Mouse (Mus musculus) heart, adult 2 months (tissue): ENCODE measurements around the gene Adgrf3.

Source experiments
- CTCF ChIP-seq: fragments of 200-600 bp; IDR thresholded peaks from 2 replicates; pipeline ENCODE4 v1.8.1; 2022; ENCODE audit warnings: antibody characterized with exemption, mild to moderate bottlenecking, moderate library complexity
- EP300 ChIP-seq: fragments of 200-500 bp; IDR thresholded peaks from 2 replicates; pipeline ENCODE4 v1.6.1; 2011; ENCODE audit warnings: low read depth, low read length, control low read depth; ENCODE audit not compliant: insufficient read depth
- POLR2A ChIP-seq: fragments of 200-500 bp; IDR thresholded peaks from 2 replicates; pipeline ENCODE4 v1.6.1; 2011; ENCODE audit warnings: mild to moderate bottlenecking, low read depth, low read length, control low read depth; ENCODE audit not compliant: insufficient read depth

DNA sequence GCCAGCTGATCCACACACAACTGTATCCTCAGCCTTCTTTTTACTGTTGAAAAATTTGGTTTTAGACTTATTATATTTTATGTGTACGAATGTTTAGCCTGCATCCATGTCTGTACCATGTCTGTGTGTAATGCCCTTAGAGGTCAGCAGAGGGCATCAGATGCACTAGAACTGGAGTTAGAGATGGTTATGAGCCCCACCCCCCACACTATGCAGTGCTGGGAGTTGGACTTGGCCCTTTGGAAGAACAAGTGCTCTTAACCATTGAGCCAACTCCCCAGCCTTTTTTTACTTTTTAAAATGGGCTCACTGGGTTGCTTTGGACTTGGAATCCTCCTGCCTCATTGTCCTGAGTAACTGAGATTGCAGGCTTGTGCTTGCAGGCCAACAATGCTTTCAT lies 42.1 kb upstream of the Adgrf3 start:
- peak; percentile 45 for TF ChIP-seq CTCF
- TF ChIP-seq EP300: no peak
- no peak for TF ChIP-seq POLR2A
